Mouse (Mus musculus): Measurements from ENCODE around the gene Ift43. TPM values are rescaled to one million over a fixed set of nuclear protein-coding genes. Genes with fewer than 3 reads are reported as not detected.

The Ift43 gene
- total RNA-seq, 2 experiments from 2014 or later, result not detected

Other genes with a start within 250 kb of the Ift43 start
- not detected in 2 replicates for gene Tgfb3, start 3.5 kb upstream of the Ift43 start, total RNA-seq (2014; fragmentation: Nextera tagmentation)
- not detected in 2 replicates for gene Tgfb3, start 3.5 kb upstream of the Ift43 start, total RNA-seq (2017)
- 16.1 and 24.5 TPM in 2 replicates for gene Gpatch2l, start 159.3 kb downstream of the Ift43 start, total RNA-seq (2014; fragmentation: Nextera tagmentation)
- 21.9 and 24.0 TPM in 2 replicates for gene Gpatch2l, start 159.3 kb downstream of the Ift43 start, total RNA-seq (2017)